Mouse (Mus musculus): ENCODE data around the gene Zfp281. TPM values are rescaled to one million over a fixed set of nuclear protein-coding genes. Genes with fewer than 3 reads are reported as not detected.

Zfp281 gene
- total RNA-seq, 1 experiment: 65.5 TPM

GRCm38 (mm10) chr1:136632891-136633290 lies 8.2 kb downstream of the Zfp281 start:
- Histone ChIP-seq H3K27ac (ENCODE audit: insufficient read depth, low read depth, low read length, poor library complexity, severe bottlenecking) (no peak overlapping the region; the same call in 1 of the 2 replicates), H3K36me3 (ENCODE audit: control insufficient read depth, insufficient read depth, low read length, poor library complexity, severe bottlenecking) (no peaks in the 10 kb centered on the region; the same call in 1 of the 2 replicates), H3K9ac (ENCODE audit: insufficient read depth, low read depth, low read length, poor library complexity, severe bottlenecking) (no peak overlapping the region), H3K4me1 (ENCODE audit: control insufficient read depth in 2 of 2, insufficient read depth in 2 of 2, low read length in 2 of 2, poor library complexity in 1 of 2) (peaks cover 3 to 9% of the 10 kb centered on the region in 2 experiments; a peak in 2 of 4 replicates), H3K4me3 (ENCODE audit: insufficient read depth in 1 of 2, low read depth in 1 of 2, low read length in 2 of 2, poor library complexity in 1 of 2, severe bottlenecking in 1 of 2) (no peak overlapping the region), H3K9me3 (ENCODE audit: control insufficient read depth, insufficient read depth, low read depth, low read length) (no peaks in the 10 kb centered on the region)
- DNase-seq (ENCODE audit: low read depth, low spot score): no peak
- in situ Hi-C loops (cut with MboI; ENCODE audit: low sequenced_read_pairs in 2 of 2, unreplicated experiment in 2 of 2): no loop called here
- no peak for TF ChIP-seq HCFC1 (IDR thresholded peaks at IDR 0.05; ENCODE audit: borderline replicate concordance, insufficient read depth, low read length)
- no peak for TF ChIP-seq CHD2 (IDR thresholded peaks at IDR 0.05; ENCODE audit: low read depth, low read length)
- no peak for TF ChIP-seq ZNF384 (IDR thresholded peaks at IDR 0.05; ENCODE audit: low read depth, low read length)
- TF ChIP-seq ZC3H11A (IDR thresholded peaks at IDR 0.05; ENCODE audit: borderline replicate concordance, low read depth, low read length): no peak
- TF ChIP-seq MAFK (IDR thresholded peaks at IDR 0.05; ENCODE audit: insufficient read depth, low read depth, low read length): no peak

- no peak for DNase-seq (ENCODE audit: low read depth, low spot score)
- no peak overlapping the region for H3K27ac ChIP-seq (ENCODE audit: insufficient read depth, low read depth, low read length, poor library complexity, severe bottlenecking)
- TF ChIP-seq CHD2 (IDR thresholded peaks at IDR 0.05; ENCODE audit: low read depth, low read length): no peak
- no peak for TF ChIP-seq MAFK (IDR thresholded peaks at IDR 0.05; ENCODE audit: insufficient read depth, low read depth, low read length)
- no peaks in the 10 kb centered on the region for H3K36me3 ChIP-seq (ENCODE audit: control insufficient read depth, insufficient read depth, low read length, poor library complexity, severe bottlenecking)
- H3K9me3 ChIP-seq (ENCODE audit: control insufficient read depth, insufficient read depth, low read depth, low read length): no peaks in the 10 kb centered on the region
- no peak overlapping the region for H3K9ac ChIP-seq (ENCODE audit: insufficient read depth, low read depth, low read length, poor library complexity, severe bottlenecking)
- no peak overlapping the region for H3K4me3 ChIP-seq (ENCODE audit: insufficient read depth in 1 of 2, low read depth in 1 of 2, low read length in 2 of 2, poor library complexity in 1 of 2, severe bottlenecking in 1 of 2)
- in situ Hi-C loops (cut with MboI; ENCODE audit: low sequenced_read_pairs in 2 of 2, unreplicated experiment in 2 of 2): no loop called here
- H3K4me1 ChIP-seq (ENCODE audit: control insufficient read depth in 2 of 2, insufficient read depth in 2 of 2, low read length in 2 of 2, poor library complexity in 1 of 2): peaks cover 0 to 4% of the 10 kb centered on the region in 2 experiments; a peak in 1 of 4 replicates
These were observed 10.9 kb downstream of the Zfp281 start for GRCm38 (mm10) chr1:136635644-136636043.

- no peaks in the 10 kb centered on the region for H3K36me3 ChIP-seq (ENCODE audit: control insufficient read depth, insufficient read depth, low read length, poor library complexity, severe bottlenecking)
- no peak overlapping the region for H3K9ac ChIP-seq (ENCODE audit: insufficient read depth, low read depth, low read length, poor library complexity, severe bottlenecking)
- no peaks in the 10 kb centered on the region for H3K9me3 ChIP-seq (ENCODE audit: control insufficient read depth, insufficient read depth, low read depth, low read length)
- no peak for DNase-seq (ENCODE audit: low read depth, low spot score)
- in situ Hi-C loops (cut with MboI; ENCODE audit: low sequenced_read_pairs in 2 of 2, unreplicated experiment in 2 of 2): no loop called here
- H3K4me1 ChIP-seq (ENCODE audit: control insufficient read depth in 2 of 2, insufficient read depth in 2 of 2, low read length in 2 of 2, poor library complexity in 1 of 2): peaks cover 0 to 4% of the 10 kb centered on the region in 2 experiments; a peak in 1 of 4 replicates
- H3K4me3 ChIP-seq (ENCODE audit: insufficient read depth in 1 of 2, low read depth in 1 of 2, low read length in 2 of 2, poor library complexity in 1 of 2, severe bottlenecking in 1 of 2): no peak overlapping the region
- H3K27ac ChIP-seq (ENCODE audit: insufficient read depth, low read depth, low read length, poor library complexity, severe bottlenecking): no peak overlapping the region
- TF ChIP-seq CHD2 (IDR thresholded peaks at IDR 0.05; ENCODE audit: low read depth, low read length) (no peak), ZNF384 (IDR thresholded peaks at IDR 0.05; ENCODE audit: low read depth, low read length) (no peak), MAFK (IDR thresholded peaks at IDR 0.05; ENCODE audit: insufficient read depth, low read depth, low read length) (no peak), HCFC1 (IDR thresholded peaks at IDR 0.05; ENCODE audit: borderline replicate concordance, insufficient read depth, low read length) (no peak), ZC3H11A (IDR thresholded peaks at IDR 0.05; ENCODE audit: borderline replicate concordance, low read depth, low read length) (no peak)
These were observed 12.2 kb downstream of the Zfp281 start for GRCm38 (mm10) chr1:136636946-136637345.

GRCm38 (mm10) chr1:136637696-136638095 lies 13.0 kb downstream of the Zfp281 start:
- TF ChIP-seq ZNF384 (IDR thresholded peaks at IDR 0.05; ENCODE audit: low read depth, low read length) (no peak), ZC3H11A (IDR thresholded peaks at IDR 0.05; ENCODE audit: borderline replicate concordance, low read depth, low read length) (no peak), MAFK (IDR thresholded peaks at IDR 0.05; ENCODE audit: insufficient read depth, low read depth, low read length) (no peak), CHD2 (IDR thresholded peaks at IDR 0.05; ENCODE audit: low read depth, low read length) (no peak), HCFC1 (IDR thresholded peaks at IDR 0.05; ENCODE audit: borderline replicate concordance, insufficient read depth, low read length) (no peak)
- peaks cover 1 to 4% of the 10 kb centered on the region in 2 experiments; a peak in 1 of 4 replicates for H3K4me1 ChIP-seq (ENCODE audit: control insufficient read depth in 2 of 2, insufficient read depth in 2 of 2, low read length in 2 of 2, poor library complexity in 1 of 2)
- H3K9ac ChIP-seq (ENCODE audit: insufficient read depth, low read depth, low read length, poor library complexity, severe bottlenecking): no peak overlapping the region
- H3K9me3 ChIP-seq (ENCODE audit: control insufficient read depth, insufficient read depth, low read depth, low read length): no peaks in the 10 kb centered on the region
- H3K36me3 ChIP-seq (ENCODE audit: control insufficient read depth, insufficient read depth, low read length, poor library complexity, severe bottlenecking): no peaks in the 10 kb centered on the region
- in situ Hi-C loops (cut with MboI; ENCODE audit: low sequenced_read_pairs in 2 of 2, unreplicated experiment in 2 of 2): no loop called here
- no peak overlapping the region for H3K4me3 ChIP-seq (ENCODE audit: insufficient read depth in 1 of 2, low read depth in 1 of 2, low read length in 2 of 2, poor library complexity in 1 of 2, severe bottlenecking in 1 of 2)
- no peak for DNase-seq (ENCODE audit: low read depth, low spot score)
- H3K27ac ChIP-seq (ENCODE audit: insufficient read depth, low read depth, low read length, poor library complexity, severe bottlenecking): no peak overlapping the region

GRCm38 (mm10) chr1:136638211-136638610 lies 13.5 kb downstream of the Zfp281 start:
- no peaks in the 10 kb centered on the region for H3K9me3 ChIP-seq (ENCODE audit: control insufficient read depth, insufficient read depth, low read depth, low read length)
- H3K9ac ChIP-seq (ENCODE audit: insufficient read depth, low read depth, low read length, poor library complexity, severe bottlenecking): no peak overlapping the region
- H3K4me1 ChIP-seq (ENCODE audit: control insufficient read depth in 2 of 2, insufficient read depth in 2 of 2, low read length in 2 of 2, poor library complexity in 1 of 2): peaks cover 1 to 4% of the 10 kb centered on the region in 2 experiments; a peak in 1 of 4 replicates
- in situ Hi-C loops (cut with MboI; ENCODE audit: low sequenced_read_pairs in 2 of 2, unreplicated experiment in 2 of 2): no loop called here
- DNase-seq (ENCODE audit: low read depth, low spot score): no peak
- H3K36me3 ChIP-seq (ENCODE audit: control insufficient read depth, insufficient read depth, low read length, poor library complexity, severe bottlenecking): no peaks in the 10 kb centered on the region
- H3K4me3 ChIP-seq (ENCODE audit: insufficient read depth in 1 of 2, low read depth in 1 of 2, low read length in 2 of 2, poor library complexity in 1 of 2, severe bottlenecking in 1 of 2): peak overlapping the region in 1 of 2 experiments; percentile 3; a peak in 1 of 4 replicates
- H3K27ac ChIP-seq (ENCODE audit: insufficient read depth, low read depth, low read length, poor library complexity, severe bottlenecking): no peak overlapping the region
- TF ChIP-seq ZC3H11A (IDR thresholded peaks at IDR 0.05; ENCODE audit: borderline replicate concordance, low read depth, low read length) (no peak), ZNF384 (IDR thresholded peaks at IDR 0.05; ENCODE audit: low read depth, low read length) (peak; percentile 37; the same call in 1 of the 2 replicates), CHD2 (IDR thresholded peaks at IDR 0.05; ENCODE audit: low read depth, low read length) (no peak), HCFC1 (IDR thresholded peaks at IDR 0.05; ENCODE audit: borderline replicate concordance, insufficient read depth, low read length) (no peak)

Data from ES-E14 (cell line).